Comparison of ENCODE assay signal across 10 mouse cellular contexts in the genomic region with DNA sequence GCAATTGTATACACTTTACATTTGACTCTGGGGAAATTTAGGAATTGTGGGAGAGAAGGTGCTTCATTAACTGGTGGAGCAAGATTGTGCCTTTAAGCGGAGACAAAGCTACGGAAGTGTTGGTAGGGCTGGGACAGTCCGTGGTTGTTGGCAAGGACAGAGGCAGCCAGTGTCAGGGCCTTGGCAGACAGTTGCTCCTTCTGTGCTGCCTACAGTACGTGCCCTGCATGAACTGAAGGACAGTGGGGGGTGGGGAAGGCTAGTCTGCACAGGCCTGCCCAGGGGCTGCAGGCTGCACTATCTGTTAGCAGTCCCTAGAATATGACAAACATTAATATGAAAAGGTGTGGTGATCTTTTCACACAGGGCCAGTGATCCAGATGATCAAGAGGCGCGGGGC.
DNase-seq lines count a peak whose midpoint lies in the region; ATAC-seq and TF ChIP-seq lines count a peak whose summit lies in the region.
"Had no signal": no experiment of that assay in that cellular context is flagged by ENCODE, and none has a peak within 500 bp of the region (broad histone marks: within the 10 kb centered on the region; RNA-seq: fewer than 3 reads in every experiment).

No protein-coding gene starts in this region.

- no peak overlapping the region for H3K4me3 ChIP-seq in heart, embryonic 10.5 days
- H3K4me3 ChIP-seq in layer of hippocampus, adult 2 months, result peak overlapping the region; percentile 17; the same call in 1 of the 2 replicates
- no peak overlapping the region for H3K4me3 ChIP-seq in neural tube, embryonic 15.5 days (replicated peaks)
- H3K4me3 ChIP-seq in lung, postnatal 0 days (ENCODE audit: low read depth, low read length), result no peak overlapping the region
- H3K4me3 ChIP-seq: heart, embryonic 13.5 days; lung, embryonic 15.5 days had no signal

- TF ChIP-seq CTCF in layer of hippocampus, adult 2 months (conservative IDR thresholded peaks at IDR 0.05), result no peak
- no peak for TF ChIP-seq CTCF in lung, postnatal 0 days (IDR thresholded peaks at IDR 0.05)

- no peaks in the 10 kb centered on the region for H3K27me3 ChIP-seq in heart, embryonic 10.5 days (ENCODE audit: insufficient read depth, poor library complexity, severe bottlenecking)
- no peaks in the 10 kb centered on the region for H3K27me3 ChIP-seq in neural tube, embryonic 15.5 days (replicated peaks)
- H3K27me3 ChIP-seq in lung, postnatal 0 days (replicated peaks; ENCODE audit: insufficient read depth, low read length), result no peaks in the 10 kb centered on the region
- H3K27me3 ChIP-seq: heart, embryonic 13.5 days; lung, embryonic 15.5 days had no signal

- WGBS in heart, embryonic 10.5 days, result 68% methylated on average over 6 of the region's 6 CpGs
- whole genome bisulfite sequencing in neural tube, embryonic 15.5 days, result 57% methylated on average over 6 of the region's 6 CpGs
- WGBS in lung, postnatal 0 days, result 51% methylated on average over 6 of the region's 6 CpGs

- H3K36me3 ChIP-seq in heart, embryonic 10.5 days, result no peaks in the 10 kb centered on the region
- H3K36me3 ChIP-seq in neural tube, embryonic 15.5 days, result no peaks in the 10 kb centered on the region
- no peaks in the 10 kb centered on the region for H3K36me3 ChIP-seq in lung, postnatal 0 days (ENCODE audit: insufficient read depth, low read length)
- H3K36me3 ChIP-seq: heart, embryonic 13.5 days; lung, embryonic 15.5 days had no signal

- H3K9ac ChIP-seq in neural tube, embryonic 15.5 days (replicated peaks), result no peak overlapping the region
- no peak overlapping the region for H3K9ac ChIP-seq in lung, postnatal 0 days (replicated peaks; ENCODE audit: low read depth)
- H3K9ac ChIP-seq: heart, embryonic 13.5 days; lung, embryonic 15.5 days had no signal

- no peak overlapping the region for H3K4me2 ChIP-seq in neural tube, embryonic 15.5 days
- no peak overlapping the region for H3K4me2 ChIP-seq in lung, postnatal 0 days (replicated peaks; ENCODE audit: low read depth, low read length)
- H3K4me2 ChIP-seq: heart, embryonic 13.5 days; lung, embryonic 15.5 days had no signal

- peak; percentile 94 for ATAC-seq in neural tube, embryonic 15.5 days (ENCODE audit: low FRiP score)
- no peak for ATAC-seq in lung, postnatal 0 days

- TF ChIP-seq EP300 in lung, postnatal 0 days (IDR thresholded peaks at IDR 0.05), result no peak

- no peaks in the 10 kb centered on the region for H3K9me3 ChIP-seq in heart, embryonic 10.5 days
- H3K9me3 ChIP-seq in neural tube, embryonic 15.5 days (replicated peaks), result no peaks in the 10 kb centered on the region
- H3K9me3 ChIP-seq in lung, postnatal 0 days (ENCODE audit: low read length), result no peaks in the 10 kb centered on the region
- H3K9me3 ChIP-seq: lung, embryonic 15.5 days had no signal

- H3K27ac ChIP-seq in heart, embryonic 10.5 days, result no peak overlapping the region
- peak overlapping the region; percentile 71 for H3K27ac ChIP-seq in layer of hippocampus, adult 2 months
- H3K27ac ChIP-seq in neural tube, embryonic 15.5 days (replicated peaks), result peak overlapping the region; percentile 58; the same call in 1 of the 2 replicates
- H3K27ac ChIP-seq in lung, postnatal 0 days (ENCODE audit: low read length), result no peak overlapping the region
- H3K27ac ChIP-seq: heart, embryonic 13.5 days; lung, embryonic 15.5 days had no signal

- peak; percentile 4 for DNase-seq in heart, adult 8-10 months (ENCODE audit: low spot score)
- DNase-seq in heart, embryonic 10.5 days (ENCODE audit: low spot score), result no peak
- DNase-seq in cerebellum, postnatal 14 days, result peak; percentile 73 to 74
- DNase-seq in layer of hippocampus, adult 2 months (ENCODE audit: low spot score in 2 of 2), result peak; percentile 57 to 73
- no peak for DNase-seq in lung, postnatal 0 days (ENCODE audit: low spot score)
- no peak for DNase-seq in kidney, adult 11 months
- DNase-seq in kidney, adult 18-20 months, result no peak

- H3K4me1 ChIP-seq in heart, embryonic 10.5 days, result no peaks in the 10 kb centered on the region
- peaks cover 11% of the 10 kb centered on the region for H3K4me1 ChIP-seq in neural tube, embryonic 15.5 days
- H3K4me1 ChIP-seq in lung, postnatal 0 days (ENCODE audit: insufficient read depth, low read depth, low read length), result no peaks in the 10 kb centered on the region
- H3K4me1 ChIP-seq: heart, embryonic 13.5 days had no signal

Comparison
In these comparisons a context has a peak if more than half of its experiments do, and no peak if none do; other contexts are left out.
1. DNase-seq: peak in heart, adult 8-10 months (single experiment), cerebellum, postnatal 14 days (2 of 2) and layer of hippocampus, adult 2 months (2 of 2); none in heart, embryonic 10.5 days (single experiment), lung, postnatal 0 days (single experiment), kidney, adult 11 months (single experiment) and kidney, adult 18-20 months (single experiment).
2. H3K27ac ChIP-seq: peak in layer of hippocampus, adult 2 months (single experiment) and neural tube, embryonic 15.5 days (single experiment); none in heart, embryonic 10.5 days (single experiment) and lung, postnatal 0 days (single experiment).